Mouse (Mus musculus) 416B (cell line): ENCODE data around the gene Pcdh17.

Experiments
- DNase-seq: peaks from one replicate; pipeline ENCODE4 v3.0.0; 2011; ENCODE audit warnings: low read depth

Pcdh17 gene

GRCm38 (mm10) chr14:84477411-84477810 lies 34.0 kb downstream of the Pcdh17 start:
- DNase-seq, result no peak

GRCm38 (mm10) chr14:84480546-84480945 lies 37.2 kb downstream of the Pcdh17 start:
- DNase-seq, result no peak

- no peak for DNase-seq
Observed at GRCm38 (mm10) chr14:84484350-84484749, 41.0 kb downstream of the Pcdh17 start.

- DNase-seq, result no peak
Observed at GRCm38 (mm10) chr14:84511010-84511409, 67.6 kb downstream of the Pcdh17 start.

- no peak for DNase-seq
Observed at GRCm38 (mm10) chr14:84532397-84532796, 89.0 kb downstream of the Pcdh17 start.

- DNase-seq, result no peak
Observed at GRCm38 (mm10) chr14:84535264-84535663, 91.9 kb downstream of the Pcdh17 start.

- no peak for DNase-seq
Observed at GRCm38 (mm10) chr14:84541838-84542237, 98.5 kb downstream of the Pcdh17 start.

GRCm38 (mm10) chr14:84545968-84546367 lies 102.6 kb downstream of the Pcdh17 start:
- no peak for DNase-seq

- no peak for DNase-seq
Observed at GRCm38 (mm10) chr14:84547513-84548194, 104.3 kb downstream of the Pcdh17 start.

- no peak for DNase-seq
Observed at GRCm38 (mm10) chr14:84551546-84551945, 108.2 kb downstream of the Pcdh17 start.

GRCm38 (mm10) chr14:84571071-84571470 lies 127.7 kb downstream of the Pcdh17 start:
- no peak for DNase-seq
